Mouse (Mus musculus): ENCODE measurements around the gene Eln.

- TF ChIP-seq CTCF (IDR thresholded peaks at IDR 0.05; ENCODE audit: low read depth, low read length): no peak
- TF ChIP-seq POLR2A (IDR thresholded peaks at IDR 0.05; ENCODE audit: insufficient read depth, low read length): no peak
- TF ChIP-seq EP300 (IDR thresholded peaks at IDR 0.05; ENCODE audit: insufficient read depth, low read depth, low read length): no peak
Measured at GRCm38 (mm10) chr5:134672198-134672516, 75.0 kb downstream of the Eln start.

Data from ES-Bruce4 (cell line).